Mouse (Mus musculus) lung, embryonic 15.5 days (tissue): ENCODE measurements at regions not wholly inside any gene's neighbourhood (a gene's known extent, or its start where the extent isn't known, plus 50 kb on each side); places are given as distances from the start of the nearest gene placed in this dataset.

Experiments
- ATAC-seq: fragments of 200-750 bp; cut with Nextera tagmentation; 2 replicates; pipeline ENCODE4 v1.8.0; 2017; ENCODE audit warnings: moderate number of reproducible peaks, borderline replicate concordance; ENCODE audit not compliant: low FRiP score, low TSS enrichment; ENCODE audit errors: extremely low read depth
- H3K27ac ChIP-seq: fragments of 300-500 bp; sonication (generic); 2 replicates; pipeline ENCODE4 v1.5.1; 2015; ENCODE audit warnings: moderate library complexity, mild to moderate bottlenecking, inconsistent platforms
- H3K27me3 ChIP-seq: fragments of 300-500 bp; sonication (generic); 2 replicates; pipeline ENCODE4 v1.6.1; 2015; ENCODE audit warnings: inconsistent platforms
- H3K36me3 ChIP-seq: fragments of 300-500 bp; sonication (generic); 2 replicates; pipeline ENCODE4 v1.6.1; 2015; ENCODE audit warnings: inconsistent platforms
- H3K4me1 ChIP-seq: fragments of 300-500 bp; sonication (generic); 2 replicates; pipeline ENCODE4 v1.6.1; 2015; ENCODE audit warnings: inconsistent platforms
- H3K4me2 ChIP-seq: fragments of 300-500 bp; sonication (generic); 2 replicates; pipeline ENCODE4 v1.6.1; 2015; ENCODE audit warnings: inconsistent platforms, mild to moderate bottlenecking, moderate library complexity
- H3K4me3 ChIP-seq: fragments of 300-500 bp; sonication (generic); 2 replicates; pipeline ENCODE4 v1.5.1; 2015; ENCODE audit warnings: mild to moderate bottlenecking, inconsistent platforms
- H3K9ac ChIP-seq: fragments of 300-500 bp; sonication (generic); 2 replicates; pipeline ENCODE4 v1.6.1; 2015; ENCODE audit warnings: inconsistent platforms
- H3K9me3 ChIP-seq: fragments of 300-500 bp; sonication (generic); 2 replicates; pipeline ENCODE4 v1.6.1; 2016; ENCODE audit warnings: inconsistent platforms
- WGBS: fragments of 180-500 bp; shearing (Covaris S2); methylation state at CpG from one replicate; pipeline ENCODE4 v1.1.7; 2015; 5-methylcytosine and 5-hydroxymethylcytosine counted together

GRCm38 (mm10) chr4:105640793-105641192 lies 148.9 kb upstream of the Gm12728 start:
- ATAC-seq, result peak; percentile 92
- H3K36me3 ChIP-seq, result no peaks in the 10 kb centered on the region

DNA sequence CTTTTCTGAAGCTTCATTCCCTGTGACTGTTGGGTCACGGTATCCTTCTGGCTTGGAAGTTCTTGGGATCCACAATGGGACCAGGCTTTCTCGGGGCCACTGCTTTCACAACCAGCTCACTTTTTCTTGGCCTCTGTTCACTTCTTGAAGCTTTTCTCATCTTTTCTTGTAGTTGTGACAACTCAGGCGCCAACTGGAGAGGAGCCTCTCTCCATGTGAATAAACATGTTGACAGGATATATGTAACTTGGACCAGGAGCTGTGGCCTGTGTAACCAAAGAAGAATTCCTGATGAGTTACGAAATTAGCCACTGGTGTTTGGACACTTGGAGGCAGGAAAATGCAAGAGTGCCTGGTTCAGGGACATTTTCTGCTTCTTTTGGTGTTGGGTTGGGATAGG lies 148.1 kb upstream of the Gm12728 start:
- no peaks in the 10 kb centered on the region for H3K27me3 ChIP-seq
- H3K36me3 ChIP-seq, result no peaks in the 10 kb centered on the region
- H3K9ac ChIP-seq, result no peak overlapping the region
- H3K4me1 ChIP-seq, result peaks cover 2% of the 10 kb centered on the region; the same call in 1 of the 2 replicates
- 81% methylated on average over 4 of the region's 4 CpGs for WGBS
- H3K27ac ChIP-seq, result no peak overlapping the region
- no peak for ATAC-seq
- no peak overlapping the region for H3K4me3 ChIP-seq
- H3K4me2 ChIP-seq, result no peak overlapping the region
- no peaks in the 10 kb centered on the region for H3K9me3 ChIP-seq

More at GRCm38 (mm10) chr4:105640793-105641192, 148.9 kb upstream of the Gm12728 start:
- H3K27me3 ChIP-seq, result no peaks in the 10 kb centered on the region
- no peak overlapping the region for H3K9ac ChIP-seq
- H3K27ac ChIP-seq, result no peak overlapping the region; the same call in 1 of the 2 replicates
- peaks cover 2% of the 10 kb centered on the region; the same call in 1 of the 2 replicates for H3K4me1 ChIP-seq
- H3K4me2 ChIP-seq, result no peak overlapping the region
- no peak overlapping the region for H3K4me3 ChIP-seq
- H3K9me3 ChIP-seq, result no peaks in the 10 kb centered on the region
- 11% methylated on average over 4 of the region's 4 CpGs for WGBS

GRCm38 (mm10) chr4:105648820-105649446 lies 140.7 kb upstream of the Gm12728 start:
- no peak overlapping the region for H3K9ac ChIP-seq
- H3K9me3 ChIP-seq, result no peaks in the 10 kb centered on the region
- no peak for ATAC-seq
- 43% methylated on average over 7 of the region's 7 CpGs for WGBS
- H3K27ac ChIP-seq, result no peak overlapping the region
- H3K4me3 ChIP-seq, result no peak overlapping the region
- H3K4me2 ChIP-seq, result no peak overlapping the region
- H3K36me3 ChIP-seq, result no peaks in the 10 kb centered on the region
- H3K4me1 ChIP-seq, result no peaks in the 10 kb centered on the region
- no peaks in the 10 kb centered on the region for H3K27me3 ChIP-seq

GRCm38 (mm10) chr4:105649447-105649833 lies 140.2 kb upstream of the Gm12728 start:
- no peak overlapping the region for H3K27ac ChIP-seq
- no peaks in the 10 kb centered on the region for H3K27me3 ChIP-seq
- no peak overlapping the region for H3K4me2 ChIP-seq
- H3K4me3 ChIP-seq, result no peak overlapping the region
- no peaks in the 10 kb centered on the region for H3K36me3 ChIP-seq
- no peak overlapping the region for H3K9ac ChIP-seq
- 70% methylated on average over 2 of the region's 2 CpGs for WGBS
- no peak for ATAC-seq
- no peaks in the 10 kb centered on the region for H3K9me3 ChIP-seq
- H3K4me1 ChIP-seq, result no peaks in the 10 kb centered on the region

GRCm38 (mm10) chr4:105656071-105656655 lies 133.5 kb upstream of the Gm12728 start:
- Histone ChIP-seq H3K27ac (no peak overlapping the region), H3K36me3 (no peaks in the 10 kb centered on the region), H3K4me1 (no peaks in the 10 kb centered on the region), H3K4me3 (no peak overlapping the region), H3K4me2 (no peak overlapping the region), H3K9me3 (no peaks in the 10 kb centered on the region), H3K27me3 (no peaks in the 10 kb centered on the region), H3K9ac (no peak overlapping the region)
- no peak for ATAC-seq
- WGBS, result 53% methylated on average over 5 of the region's 5 CpGs

GRCm38 (mm10) chr4:105658581-105658980 lies 131.1 kb upstream of the Gm12728 start:
- Histone ChIP-seq H3K36me3 (no peaks in the 10 kb centered on the region), H3K9me3 (no peaks in the 10 kb centered on the region), H3K27ac (no peak overlapping the region), H3K27me3 (no peaks in the 10 kb centered on the region), H3K4me2 (no peak overlapping the region), H3K9ac (no peak overlapping the region), H3K4me3 (no peak overlapping the region), H3K4me1 (0 out of 2 replicates have a peak, but pooled peaks cover 5% of the 10 kb centered on the region)
- WGBS, result 53% methylated on average over 3 of the region's 3 CpGs
- no peak for ATAC-seq

GRCm38 (mm10) chr4:105676690-105677089 lies 113.0 kb upstream of the Gm12728 start:
- 74% methylated on average over 1 of the region's 1 CpGs for WGBS
- no peaks in the 10 kb centered on the region for H3K9me3 ChIP-seq
- H3K36me3 ChIP-seq, result no peaks in the 10 kb centered on the region
- H3K27ac ChIP-seq, result no peak overlapping the region
- no peaks in the 10 kb centered on the region for H3K27me3 ChIP-seq
- H3K9ac ChIP-seq, result no peak overlapping the region
- no peaks in the 10 kb centered on the region for H3K4me1 ChIP-seq
- no peak overlapping the region for H3K4me3 ChIP-seq
- no peak for ATAC-seq
- no peak overlapping the region for H3K4me2 ChIP-seq

DNA sequence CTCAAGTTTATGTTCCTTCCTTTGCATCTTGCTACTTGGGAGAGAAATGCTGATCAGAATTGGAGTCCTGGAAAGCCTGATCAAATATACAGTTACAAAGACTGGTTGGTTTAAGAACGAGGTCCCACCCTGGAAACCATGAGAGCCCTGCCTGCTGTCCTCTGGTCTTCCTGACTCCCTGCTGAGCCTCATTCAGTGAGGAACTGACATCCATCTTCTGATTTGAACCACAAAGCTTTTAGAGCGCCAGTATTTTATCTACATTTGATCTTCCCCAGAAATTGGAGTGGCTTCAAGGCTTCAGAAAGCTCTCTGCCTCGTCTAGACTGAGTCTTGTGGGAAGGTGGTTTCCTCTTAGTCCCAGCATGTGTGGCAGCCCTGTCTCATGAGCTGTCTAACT lies 99.0 kb upstream of the Gm12728 start:
- H3K36me3 ChIP-seq, result no peaks in the 10 kb centered on the region
- no peaks in the 10 kb centered on the region for H3K27me3 ChIP-seq
- H3K4me2 ChIP-seq, result no peak overlapping the region
- no peak overlapping the region for H3K9ac ChIP-seq
- ATAC-seq, result no peak
- no peak overlapping the region for H3K27ac ChIP-seq
- 25% methylated on average over 3 of the region's 3 CpGs for WGBS
- H3K9me3 ChIP-seq, result no peaks in the 10 kb centered on the region
- H3K4me1 ChIP-seq, result peaks cover 2% of the 10 kb centered on the region; the same call in 1 of the 2 replicates
- H3K4me3 ChIP-seq, result no peak overlapping the region

GRCm38 (mm10) chr4:105692380-105692779 lies 97.3 kb upstream of the Gm12728 start:
- ATAC-seq, result no peak
- H3K4me1 ChIP-seq, result peaks cover 17% of the 10 kb centered on the region
- no peaks in the 10 kb centered on the region for H3K27me3 ChIP-seq
- H3K9ac ChIP-seq, result no peak overlapping the region
- H3K4me3 ChIP-seq, result no peak overlapping the region
- no peak overlapping the region for H3K4me2 ChIP-seq
- H3K36me3 ChIP-seq, result no peaks in the 10 kb centered on the region
- no peak overlapping the region for H3K27ac ChIP-seq
- WGBS, result 83% methylated on average over 4 of the region's 4 CpGs
- no peaks in the 10 kb centered on the region for H3K9me3 ChIP-seq

- H3K4me3 ChIP-seq, result no peak overlapping the region
- ATAC-seq, result peak; percentile 35; the same call in 1 of the 2 replicates
- no peaks in the 10 kb centered on the region for H3K36me3 ChIP-seq
- H3K27ac ChIP-seq, result peak overlapping the region; percentile 13; the same call in 1 of the 2 replicates
- H3K4me2 ChIP-seq, result no peak overlapping the region
- WGBS, result 34% methylated on average over 2 of the region's 2 CpGs
- H3K4me1 ChIP-seq, result peaks cover 19% of the 10 kb centered on the region
- H3K9me3 ChIP-seq, result no peaks in the 10 kb centered on the region
- H3K27me3 ChIP-seq, result no peaks in the 10 kb centered on the region
- H3K9ac ChIP-seq, result no peak overlapping the region
Measured at GRCm38 (mm10) chr4:105695895-105696294, 93.8 kb upstream of the Gm12728 start.

DNA sequence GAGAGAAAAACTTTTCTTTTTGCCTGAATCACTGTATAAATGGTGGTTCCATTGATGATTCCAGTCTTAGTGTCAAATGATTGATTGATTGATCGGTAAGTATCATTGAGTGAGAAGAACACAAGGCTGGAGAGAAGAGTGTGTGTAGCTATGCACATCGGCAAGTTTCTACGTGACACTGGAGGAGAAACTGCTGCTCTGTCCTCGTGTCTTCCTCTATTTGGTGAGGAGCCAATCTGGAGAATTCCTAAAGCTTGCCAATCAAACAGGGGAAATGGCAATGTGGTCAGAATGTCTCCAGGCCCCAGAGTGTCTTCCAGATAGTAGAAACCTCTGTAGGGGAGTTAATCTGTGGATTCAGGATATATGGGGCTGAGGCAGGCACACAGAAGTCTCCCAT lies 92.5 kb upstream of the Gm12728 start:
- Histone ChIP-seq H3K27me3 (no peaks in the 10 kb centered on the region), H3K27ac (0 out of 2 replicates have a peak overlapping the region, but pooled peaks have one; percentile 24), H3K9ac (no peak overlapping the region), H3K36me3 (no peaks in the 10 kb centered on the region), H3K9me3 (no peaks in the 10 kb centered on the region), H3K4me3 (no peak overlapping the region), H3K4me1 (peaks cover 19% of the 10 kb centered on the region), H3K4me2 (no peak overlapping the region)
- 57% methylated on average over 4 of the region's 4 CpGs for WGBS
- ATAC-seq, result no peak

DNA sequence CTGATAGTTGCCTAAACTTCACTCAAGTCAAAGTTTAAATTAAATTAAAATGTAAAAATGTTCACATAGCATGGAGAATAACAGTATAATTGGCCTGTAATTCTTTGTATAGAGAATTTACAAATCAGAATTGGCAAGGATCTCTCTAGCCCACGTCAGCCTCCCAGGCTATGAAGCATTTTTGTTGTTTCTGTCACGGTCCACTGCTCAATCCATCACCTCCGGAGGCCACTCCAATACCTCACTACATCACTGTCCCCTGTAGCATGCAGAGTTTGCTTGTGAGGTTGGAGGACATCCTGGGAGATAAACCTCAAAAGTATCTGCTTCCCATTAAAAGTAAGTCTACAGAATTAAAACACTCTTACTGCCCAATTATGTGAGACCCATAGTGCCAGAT lies 87.6 kb upstream of the Gm12728 start:
- Histone ChIP-seq H3K4me3 (no peak overlapping the region), H3K36me3 (no peaks in the 10 kb centered on the region), H3K27ac (no peak overlapping the region), H3K4me2 (no peak overlapping the region), H3K9me3 (no peaks in the 10 kb centered on the region), H3K4me1 (peaks cover 13% of the 10 kb centered on the region; the same call in 1 of the 2 replicates), H3K9ac (no peak overlapping the region), H3K27me3 (no peaks in the 10 kb centered on the region)
- no peak for ATAC-seq
- WGBS, result 68% methylated on average over 3 of the region's 3 CpGs
